Mouse (Mus musculus) fibroblast of lung, adult 2 months (primary cell): ENCODE measurements around the gene Slc44a1.
A peak's percentile ranks its signal among the peaks of the same experiment; 100 is the strongest.

Experiments used
- DNase-seq: peaks from one replicate; pipeline ENCODE4 v3.0.0-alpha.2; 2011; ENCODE audit warnings: low read depth

Slc44a1 gene

DNA sequence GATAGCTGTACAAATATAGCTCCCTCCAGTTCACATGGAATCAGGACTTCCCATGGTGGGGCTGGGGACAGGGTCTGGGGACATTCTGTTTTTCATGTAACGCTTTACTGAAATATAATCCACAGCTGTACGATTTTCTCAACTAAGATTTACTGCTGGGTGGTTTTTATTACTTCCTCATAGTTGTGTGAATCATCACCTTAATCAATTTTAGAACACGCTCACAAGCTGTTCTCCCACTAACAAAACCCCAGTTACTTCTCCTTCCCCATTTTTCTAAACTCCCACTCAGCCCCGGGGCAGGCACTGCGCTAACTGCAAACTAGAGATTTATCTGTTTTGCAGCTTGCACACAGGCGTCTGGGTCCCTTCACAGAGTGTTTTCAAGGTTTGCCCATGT, 28.8 kb downstream of the Slc44a1 start:
- DNase-seq: no peak

DNA sequence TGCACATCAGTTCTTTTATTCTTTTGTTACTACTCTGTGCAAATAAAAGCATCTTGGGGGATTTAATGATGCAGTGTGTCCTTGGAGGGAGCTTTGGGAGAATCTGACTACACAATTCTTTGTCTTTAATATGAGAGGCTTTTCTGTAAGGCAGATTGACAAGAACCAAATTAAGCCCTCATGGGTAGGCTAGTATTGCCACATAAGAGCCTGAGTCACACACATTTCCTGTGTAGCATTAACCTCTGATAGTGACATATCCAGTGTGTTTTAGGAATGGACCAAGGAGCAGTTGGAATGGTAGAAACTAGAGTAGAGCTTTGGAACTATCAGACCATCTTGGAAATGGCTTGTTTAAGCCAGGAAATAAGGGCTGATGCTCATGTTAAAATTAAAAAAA, 33.9 kb downstream of the Slc44a1 start:
- DNase-seq: peak; percentile 21

GRCm38 (mm10) chr4:53475230-53475952, 35.2 kb downstream of the Slc44a1 start:
- no peak for DNase-seq

GRCm38 (mm10) chr4:53478644-53479043, 38.4 kb downstream of the Slc44a1 start:
- peak; percentile 36 for DNase-seq

DNA sequence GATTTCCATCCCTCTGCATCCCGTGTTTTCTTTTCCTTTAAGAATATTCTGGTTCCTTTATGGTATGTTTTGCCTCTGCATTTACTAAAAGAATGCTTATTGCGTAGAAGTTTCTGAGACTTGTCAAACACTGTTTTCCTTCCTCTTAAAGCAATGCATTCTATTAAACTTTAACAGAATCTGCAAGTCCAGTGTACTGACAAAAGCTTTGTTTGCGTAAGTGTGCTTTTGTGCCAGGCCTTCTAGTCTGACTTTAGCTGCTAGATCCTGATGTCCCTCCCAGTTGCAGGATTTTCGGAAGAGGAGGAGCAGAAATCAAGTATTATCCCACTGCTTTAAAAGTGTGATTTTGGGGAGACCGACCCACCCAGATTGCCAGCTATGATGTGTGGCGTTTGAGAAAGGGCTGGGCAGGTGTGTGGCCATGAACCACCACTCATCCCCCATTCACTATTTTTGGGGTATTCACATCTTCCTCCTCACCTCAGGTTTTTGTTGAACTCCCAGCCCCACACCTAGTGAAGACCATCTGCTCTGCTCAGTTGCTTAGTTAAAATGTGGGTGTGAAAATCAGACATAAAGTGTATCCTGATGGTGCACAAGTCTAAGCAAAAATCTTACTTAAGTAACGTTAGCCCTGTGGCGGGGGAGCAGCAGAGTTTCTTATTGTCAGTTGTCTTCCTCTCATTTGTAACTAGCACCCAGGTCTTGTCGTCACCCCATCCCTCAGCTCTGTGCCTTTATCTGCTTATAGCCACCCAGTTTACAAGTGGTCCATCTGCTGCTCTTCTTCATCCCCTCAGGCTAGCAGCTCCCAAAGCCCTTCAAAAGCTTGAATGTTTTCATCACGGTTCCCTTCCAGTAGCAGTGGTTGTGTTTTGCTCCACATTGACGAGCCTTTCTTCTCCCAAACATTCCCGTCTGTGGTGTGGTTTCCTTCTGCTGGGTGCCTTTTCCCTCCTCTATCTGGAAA, 47.3 kb downstream of the Slc44a1 start:
- no peak for DNase-seq

DNA sequence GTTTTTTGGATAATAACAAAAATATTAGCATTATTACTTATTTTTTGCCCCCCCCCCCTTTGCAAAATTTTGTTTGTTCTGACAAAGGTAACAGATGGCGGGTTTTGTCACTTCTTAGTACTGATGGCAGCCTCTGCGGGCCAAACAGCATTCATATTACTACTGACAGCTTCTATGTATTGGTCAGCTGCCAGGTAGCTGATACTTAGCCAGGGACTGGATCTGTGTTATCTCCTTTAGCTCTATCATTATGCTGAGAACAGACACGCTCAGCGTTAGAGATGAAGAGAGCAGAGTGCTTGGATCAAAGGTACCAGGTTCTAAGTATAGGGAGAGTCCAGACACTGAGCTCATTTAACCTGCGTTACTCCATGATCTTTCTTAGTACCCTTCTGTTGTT, 48.6 kb downstream of the Slc44a1 start:
- DNase-seq: no peak

- no peak for DNase-seq
Observed at GRCm38 (mm10) chr4:53490371-53490770, 50.2 kb downstream of the Slc44a1 start.

DNA sequence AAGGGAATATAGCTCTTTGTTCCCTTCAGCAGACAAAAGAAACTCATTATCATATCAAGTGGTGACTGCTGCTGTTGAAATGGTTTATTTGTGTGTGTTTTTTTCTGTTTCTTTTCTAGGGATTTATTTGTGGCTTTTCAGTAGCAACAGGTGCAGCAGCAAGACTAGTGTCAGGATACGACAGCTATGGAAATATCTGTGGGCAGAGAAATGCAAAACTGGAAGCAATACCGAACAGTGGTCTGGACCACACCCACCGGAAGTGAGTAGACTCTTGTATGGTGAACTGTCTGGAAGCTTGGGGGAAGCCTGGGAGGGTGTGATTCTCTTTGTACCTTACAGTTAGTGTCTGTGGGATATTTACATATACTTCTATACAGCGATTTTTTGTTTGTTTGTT, 51.1 kb downstream of the Slc44a1 start:
- DNase-seq: no peak

- DNase-seq: no peak
Observed at GRCm38 (mm10) chr4:53495646-53496045, 55.4 kb downstream of the Slc44a1 start.

- DNase-seq: no peak
Observed at GRCm38 (mm10) chr4:53502764-53503163, 62.6 kb downstream of the Slc44a1 start.

- DNase-seq: peak; percentile 52
Observed at GRCm38 (mm10) chr4:53512131-53512916, 72.1 kb downstream of the Slc44a1 start.

DNA sequence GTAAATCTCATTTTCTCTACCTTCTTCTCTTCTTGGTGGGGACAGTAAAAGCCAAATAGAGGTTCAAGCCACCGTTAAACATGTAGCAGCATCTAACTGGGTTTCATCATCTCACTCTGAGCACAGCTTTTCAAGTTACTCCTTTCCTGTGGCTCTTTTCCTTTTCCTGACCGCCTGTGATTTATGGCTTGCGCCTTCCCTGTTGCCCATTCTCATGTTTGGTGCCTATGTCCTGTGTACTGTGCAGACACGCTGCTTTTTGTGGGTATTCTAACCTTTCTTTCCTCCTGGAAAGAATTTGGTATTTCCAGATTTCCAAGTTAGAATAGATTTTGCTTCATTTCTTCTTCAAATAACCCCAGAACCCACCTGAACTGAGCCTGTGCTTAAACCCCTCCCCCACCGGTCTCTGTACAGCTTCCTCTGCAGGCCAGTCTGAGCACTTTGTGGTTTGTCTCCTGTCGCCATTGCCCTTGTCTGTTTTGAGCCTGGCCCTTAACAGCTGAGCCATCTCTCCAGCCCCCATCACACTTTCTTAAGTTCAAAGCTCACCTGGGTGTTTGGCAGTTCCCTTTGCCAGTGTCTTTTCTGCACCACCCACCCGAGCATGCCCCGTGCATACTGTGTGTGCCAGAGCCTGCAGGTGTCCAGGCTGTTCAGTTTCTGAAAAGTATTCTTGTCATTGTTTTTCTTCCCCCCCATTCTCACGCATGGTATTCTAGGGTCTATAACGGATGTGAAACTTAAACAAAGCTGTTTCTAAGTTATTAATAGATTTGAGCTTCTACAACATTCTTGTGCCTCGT, 73.3 kb downstream of the Slc44a1 start:
- no peak for DNase-seq

- peak; percentile 38 for DNase-seq
Observed at GRCm38 (mm10) chr4:53516011-53516532, 75.9 kb downstream of the Slc44a1 start.

GRCm38 (mm10) chr4:53519429-53519828, 79.2 kb downstream of the Slc44a1 start:
- no peak for DNase-seq

DNA sequence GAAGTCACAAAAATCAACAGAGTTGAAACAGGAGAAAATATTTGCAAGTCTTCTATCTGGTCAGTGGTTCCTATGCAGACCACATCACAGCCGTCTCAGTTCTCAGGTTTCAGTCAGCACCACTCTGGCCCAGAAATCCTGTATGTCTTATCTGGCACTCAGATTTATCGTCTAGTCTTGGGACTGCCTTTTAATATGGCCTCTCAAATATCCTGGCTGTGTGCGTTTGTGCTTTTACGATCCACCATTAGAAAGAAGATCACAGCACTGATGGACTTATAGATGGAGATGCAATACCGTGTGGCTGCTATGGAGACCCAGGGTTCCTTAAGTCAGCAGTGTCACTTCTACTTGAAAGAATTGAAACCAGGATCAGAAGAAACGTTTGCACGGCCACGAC, 80.8 kb downstream of the Slc44a1 start:
- DNase-seq: no peak

DNA sequence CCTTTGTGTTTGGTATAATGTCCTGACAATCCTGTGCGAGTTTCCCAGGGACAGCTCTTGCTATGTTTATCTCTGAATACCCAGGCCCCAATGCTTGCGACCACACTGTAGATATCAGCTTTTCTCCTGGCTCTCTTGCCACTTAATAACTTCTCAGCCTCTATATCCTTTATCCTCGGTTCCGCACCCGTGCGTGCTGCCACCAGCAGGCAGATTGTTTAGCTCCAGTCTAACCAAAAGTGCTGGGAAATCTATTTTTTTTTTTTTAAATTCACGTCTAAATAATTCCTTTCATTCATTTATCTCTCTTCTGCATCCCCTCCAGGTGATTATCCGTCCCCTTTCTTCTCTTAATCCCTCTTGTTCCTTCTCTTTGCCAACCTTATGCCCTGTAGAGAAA, 82.4 kb downstream of the Slc44a1 start:
- DNase-seq: no peak

GRCm38 (mm10) chr4:53525503-53525902, 85.3 kb downstream of the Slc44a1 start:
- DNase-seq: no peak

- DNase-seq: no peak
Observed at GRCm38 (mm10) chr4:53525994-53526393, 85.8 kb downstream of the Slc44a1 start.

DNA sequence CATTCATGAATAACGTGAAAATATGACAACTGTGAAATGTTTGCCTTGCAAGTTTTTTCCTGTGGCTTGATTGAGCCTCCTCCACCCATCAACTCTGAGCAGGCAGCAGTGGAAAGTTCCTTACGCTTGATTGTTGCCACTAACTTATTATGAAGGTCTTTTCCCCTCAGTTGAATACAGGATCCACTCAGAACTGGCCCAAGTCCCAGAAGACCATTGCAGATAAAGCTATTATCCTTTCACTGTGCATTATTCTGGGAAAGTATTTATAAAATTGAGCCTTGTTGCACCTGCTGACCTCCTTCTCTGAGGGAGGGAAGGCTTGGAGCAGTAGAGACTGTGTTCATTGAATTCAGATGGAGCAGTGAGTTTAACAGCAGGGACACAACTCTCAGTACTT, 86.2 kb downstream of the Slc44a1 start:
- no peak for DNase-seq

GRCm38 (mm10) chr4:53535795-53536194, 95.6 kb downstream of the Slc44a1 start:
- no peak for DNase-seq

GRCm38 (mm10) chr4:53537101-53537500, 96.9 kb downstream of the Slc44a1 start:
- no peak for DNase-seq
